Mouse (Mus musculus) forebrain, embryonic 14.5 days (tissue): ENCODE data around the gene Calhm3. TPM values are rescaled to one million over a fixed set of nuclear protein-coding genes. Genes with fewer than 3 reads are reported as not detected.

Experiments
- ATAC-seq: fragments of 200-750 bp; cut with Nextera tagmentation; 2 replicates; pipeline ENCODE4 v1.8.0; 2017; ENCODE audit warnings: mild to moderate bottlenecking, moderate library complexity
- DNase-seq: peaks from one replicate; pipeline ENCODE4 v3.0.0-alpha.2; 2015; ENCODE audit warnings: low spot score
- H3K27ac ChIP-seq: fragments of 300-500 bp; sonication (generic); 2 replicates; pipeline ENCODE4 v1.5.1; 2014; ENCODE audit warnings: low read depth, mild to moderate bottlenecking, control low read depth, low read length, moderate library complexity
- H3K27me3 ChIP-seq: fragments of 300-500 bp; sonication (generic); replicated peaks from 2 replicates; pipeline ENCODE4 v1.6.1; 2014; ENCODE audit warnings: low read length, control low read depth, mixed read lengths; ENCODE audit not compliant: control insufficient read depth, insufficient read depth
- H3K36me3 ChIP-seq: fragments of 300-500 bp; sonication (generic); 2 replicates; pipeline ENCODE4 v1.6.1; 2014; ENCODE audit warnings: low read length, control low read depth; ENCODE audit not compliant: control insufficient read depth, insufficient read depth
- H3K4me1 ChIP-seq: fragments of 300-500 bp; sonication (generic); 2 replicates; pipeline ENCODE4 v1.6.1; 2014; ENCODE audit warnings: antibody characterized with exemption, low read length, control low read depth; ENCODE audit not compliant: control insufficient read depth, insufficient read depth
- H3K4me2 ChIP-seq: fragments of 300-500 bp; sonication (generic); 2 replicates; pipeline ENCODE4 v1.6.1; 2014; ENCODE audit warnings: mild to moderate bottlenecking, control low read depth, low read length
- H3K4me3 ChIP-seq: fragments of 300-500 bp; sonication (generic); 2 replicates; pipeline ENCODE4 v1.5.1; 2014; ENCODE audit warnings: low read depth, low read length, control low read depth
- H3K9ac ChIP-seq: fragments of 300-500 bp; sonication (generic); 2 replicates; pipeline ENCODE4 v1.6.1; 2014; ENCODE audit warnings: mild to moderate bottlenecking, low read length, control low read depth, moderate library complexity
- H3K9me3 ChIP-seq: fragments of 300-500 bp; sonication (generic); replicated peaks from 2 replicates; pipeline ENCODE4 v1.6.1; 2016; ENCODE audit warnings: low read length, control low read depth, mixed read lengths; ENCODE audit not compliant: control insufficient read depth
- WGBS: fragments of 180-500 bp; shearing (Covaris S2); extraction: QIAGEN DNeasy Blood & Tissue Kit; methylation state at CpG from one replicate; pipeline ENCODE4 v1.1.7; 2014; 5-methylcytosine and 5-hydroxymethylcytosine counted together
- polyA plus RNA-seq: library from polyadenylated mRNA; unstranded; fragments of >200 nt; fragmentation: Nextera tagmentation; extraction: Ambion mirVana; gene quantifications from 2 replicates; pipeline ENCODE4 v1.2.1, GENCODE M21; 2014

Gene Calhm3
- polyA plus RNA-seq, 1 experiment from 2014 or later = not detected

GRCm38 (mm10) chr19:47137051-47137581 is 20.4 kb downstream of the Calhm3 start:
- DNase-seq (peak; percentile 51), ATAC-seq (peak; percentile 71; the same call in 1 of the 2 replicates)
- 0 out of 2 replicates have a peak overlapping the region, but pooled peaks have one; percentile 45 for H3K9ac ChIP-seq
- 59% methylated on average over 6 of the region's 6 CpGs for WGBS
- peak overlapping the region; percentile 36; the same call in 1 of the 2 replicates for H3K4me2 ChIP-seq
- H3K4me1 ChIP-seq = peaks cover 11% of the 10 kb centered on the region
- H3K36me3 ChIP-seq = peaks cover 12% of the 10 kb centered on the region
- H3K27me3 ChIP-seq = no peaks in the 10 kb centered on the region
- no peak overlapping the region for H3K4me3 ChIP-seq
- no peak overlapping the region for H3K27ac ChIP-seq
- no peaks in the 10 kb centered on the region for H3K9me3 ChIP-seq

GRCm38 (mm10) chr19:47136170-47136569 is 21.4 kb downstream of the Calhm3 start:
- Histone ChIP-seq H3K9ac (no peak overlapping the region), H3K4me2 (no peak overlapping the region), H3K27ac (no peak overlapping the region), H3K4me1 (peaks cover 11% of the 10 kb centered on the region), H3K36me3 (peaks cover 21% of the 10 kb centered on the region), H3K9me3 (no peaks in the 10 kb centered on the region), H3K4me3 (no peak overlapping the region), H3K27me3 (no peaks in the 10 kb centered on the region)
- ATAC-seq (no peak), DNase-seq (no peak)
- 90% methylated on average over 5 of the region's 5 CpGs for WGBS

GRCm38 (mm10) chr19:47135568-47135967 is 22.0 kb downstream of the Calhm3 start:
- Histone ChIP-seq H3K4me1 (peaks cover 11% of the 10 kb centered on the region), H3K4me3 (no peak overlapping the region), H3K4me2 (no peak overlapping the region), H3K36me3 (peaks cover 27% of the 10 kb centered on the region), H3K9ac (no peak overlapping the region), H3K27ac (no peak overlapping the region), H3K9me3 (no peaks in the 10 kb centered on the region), H3K27me3 (no peaks in the 10 kb centered on the region)
- WGBS = 93% methylated on average over 17 of the region's 17 CpGs
- DNase-seq (no peak), ATAC-seq (no peak)

GRCm38 (mm10) chr19:47133161-47133560 is 24.4 kb downstream of the Calhm3 start:
- Histone ChIP-seq H3K9me3 (no peaks in the 10 kb centered on the region), H3K27ac (no peak overlapping the region), H3K4me1 (peaks cover 9% of the 10 kb centered on the region), H3K4me3 (no peak overlapping the region), H3K4me2 (no peak overlapping the region), H3K9ac (no peak overlapping the region), H3K36me3 (peaks cover 51% of the 10 kb centered on the region), H3K27me3 (no peaks in the 10 kb centered on the region)
- 89% methylated on average over 7 of the region's 7 CpGs for WGBS
- DNase-seq = no peak
- no peak for ATAC-seq

GRCm38 (mm10) chr19:47130551-47131125 is 26.9 kb downstream of the Calhm3 start:
- Histone ChIP-seq H3K27ac (no peak overlapping the region), H3K36me3 (peaks cover 74% of the 10 kb centered on the region), H3K4me3 (no peak overlapping the region), H3K9me3 (no peaks in the 10 kb centered on the region), H3K4me1 (no peaks in the 10 kb centered on the region), H3K27me3 (no peaks in the 10 kb centered on the region), H3K4me2 (no peak overlapping the region), H3K9ac (no peak overlapping the region)
- 96% methylated on average over 15 of the region's 15 CpGs for WGBS
- ATAC-seq (no peak), DNase-seq (no peak)

- H3K27ac ChIP-seq = no peak overlapping the region
- H3K9me3 ChIP-seq = no peaks in the 10 kb centered on the region
- no peak for DNase-seq
- H3K27me3 ChIP-seq = no peaks in the 10 kb centered on the region
- H3K9ac ChIP-seq = no peak overlapping the region
- WGBS = 92% methylated on average over 11 of the region's 11 CpGs
- no peak overlapping the region for H3K4me2 ChIP-seq
- peaks cover 92% of the 10 kb centered on the region for H3K36me3 ChIP-seq
- H3K4me3 ChIP-seq = no peak overlapping the region
- no peaks in the 10 kb centered on the region for H3K4me1 ChIP-seq
- no peak for ATAC-seq
Measured at GRCm38 (mm10) chr19:47128835-47129234, 28.7 kb downstream of the Calhm3 start.

GRCm38 (mm10) chr19:47128164-47128563 is 29.4 kb downstream of the Calhm3 start:
- ATAC-seq (no peak), DNase-seq (no peak)
- no peak overlapping the region for H3K27ac ChIP-seq
- WGBS = 98% methylated on average over 10 of the region's 10 CpGs
- H3K27me3 ChIP-seq = no peaks in the 10 kb centered on the region
- H3K9ac ChIP-seq = no peak overlapping the region
- no peak overlapping the region for H3K4me2 ChIP-seq
- H3K4me1 ChIP-seq = no peaks in the 10 kb centered on the region
- peaks cover 90% of the 10 kb centered on the region for H3K36me3 ChIP-seq
- H3K4me3 ChIP-seq = no peak overlapping the region
- H3K9me3 ChIP-seq = no peaks in the 10 kb centered on the region

- H3K36me3 ChIP-seq = peaks cover 67% of the 10 kb centered on the region
- no peaks in the 10 kb centered on the region for H3K27me3 ChIP-seq
- no peak overlapping the region for H3K4me3 ChIP-seq
- DNase-seq = peak; percentile 48
- H3K9ac ChIP-seq = no peak overlapping the region
- ATAC-seq = no peak
- 26% methylated on average over 2 of the region's 2 CpGs for WGBS
- H3K4me1 ChIP-seq = no peaks in the 10 kb centered on the region
- H3K4me2 ChIP-seq = no peak overlapping the region
- H3K9me3 ChIP-seq = no peaks in the 10 kb centered on the region
- H3K27ac ChIP-seq = no peak overlapping the region
Measured at GRCm38 (mm10) chr19:47122802-47123201, 34.8 kb downstream of the Calhm3 start.

GRCm38 (mm10) chr19:47121054-47121453 is 36.5 kb downstream of the Calhm3 start:
- no peak overlapping the region for H3K9ac ChIP-seq
- WGBS = 42% methylated on average over 4 of the region's 4 CpGs
- H3K4me2 ChIP-seq = no peak overlapping the region
- H3K4me3 ChIP-seq = no peak overlapping the region
- H3K9me3 ChIP-seq = no peaks in the 10 kb centered on the region
- H3K27me3 ChIP-seq = no peaks in the 10 kb centered on the region
- peak; percentile 63 for DNase-seq
- no peak for ATAC-seq
- H3K27ac ChIP-seq = no peak overlapping the region
- no peaks in the 10 kb centered on the region for H3K4me1 ChIP-seq
- H3K36me3 ChIP-seq = peaks cover 67% of the 10 kb centered on the region
